Mouse (Mus musculus) erythroblast, embryonic 14.5 days (primary cell): ENCODE results near the gene Ankrd33.

ENCODE experiments used
- GATA1 ChIP-seq: IDR thresholded peaks from 2 replicates; pipeline ENCODE4 v1.6.1; 2012; ENCODE audit warnings: low read length, inconsistent platforms, mixed read lengths
- TAL1 ChIP-seq: IDR thresholded peaks from 3 replicates; pipeline ENCODE4 v1.6.1; 2012; ENCODE audit warnings: low read length, inconsistent platforms, mixed read lengths

GRCm38 (mm10) chr15:101131498-101131897, 15.9 kb downstream of the Ankrd33 start:
- TF ChIP-seq GATA1 (no peak), TAL1 (no peak)
